Mouse (Mus musculus) lung, postnatal 14 days (tissue): ENCODE results near the gene Mpdz.
A peak's percentile ranks its signal among the peaks of the same experiment; 100 is the strongest.

Source experiments
- DNase-seq: peaks from one replicate; pipeline ENCODE4 v3.0.0; 2021

The Mpdz gene

DNA sequence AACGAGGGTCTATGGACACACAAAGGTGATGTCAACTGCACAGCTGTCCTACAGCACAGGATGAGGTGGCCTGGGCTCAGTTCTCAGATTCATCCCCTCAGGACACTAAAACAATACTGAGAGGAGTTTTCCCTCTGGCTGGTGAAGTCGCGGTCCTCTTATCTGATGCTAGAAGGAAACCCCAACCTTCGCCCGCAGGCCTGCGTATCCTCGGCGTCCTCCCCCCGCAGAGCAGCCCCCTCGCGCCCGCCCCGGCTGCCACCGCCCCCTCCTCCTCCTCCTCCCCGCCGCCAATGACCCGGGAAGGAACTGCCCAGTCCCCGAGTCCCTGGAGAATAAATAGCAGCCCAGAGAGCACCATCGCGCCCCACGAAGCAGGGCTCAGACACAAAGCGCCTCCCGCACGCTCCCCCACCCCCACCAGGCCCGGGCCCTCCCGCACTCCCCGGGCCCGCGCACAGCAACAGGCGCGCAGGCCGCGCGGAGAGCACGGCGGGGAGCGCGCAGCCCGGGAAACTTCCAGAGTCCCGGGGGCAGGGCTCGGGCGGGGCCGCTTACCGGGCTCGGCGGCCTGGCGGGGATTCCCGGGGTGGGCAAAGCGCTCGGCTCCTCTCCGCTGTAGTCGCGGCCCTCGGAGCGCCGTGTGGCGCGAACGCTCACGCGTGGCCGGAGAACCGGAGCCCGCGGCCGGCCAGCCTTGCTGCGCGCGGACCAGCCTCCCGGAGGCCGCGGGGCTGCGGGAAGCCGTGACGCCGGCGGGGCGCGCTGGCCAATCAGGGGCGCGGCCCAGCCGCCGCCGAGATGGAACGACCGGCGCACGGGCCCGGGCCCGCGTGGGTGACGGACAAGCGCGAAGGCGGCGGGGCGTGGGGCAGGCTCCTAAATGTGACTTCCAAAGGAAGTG, at the start of gene Mpdz:
Gene Mpdz, minus strand, starts transcription at position 738 of the 904 bp plus-strand sequence.
- peak; percentile 67 for DNase-seq

DNA sequence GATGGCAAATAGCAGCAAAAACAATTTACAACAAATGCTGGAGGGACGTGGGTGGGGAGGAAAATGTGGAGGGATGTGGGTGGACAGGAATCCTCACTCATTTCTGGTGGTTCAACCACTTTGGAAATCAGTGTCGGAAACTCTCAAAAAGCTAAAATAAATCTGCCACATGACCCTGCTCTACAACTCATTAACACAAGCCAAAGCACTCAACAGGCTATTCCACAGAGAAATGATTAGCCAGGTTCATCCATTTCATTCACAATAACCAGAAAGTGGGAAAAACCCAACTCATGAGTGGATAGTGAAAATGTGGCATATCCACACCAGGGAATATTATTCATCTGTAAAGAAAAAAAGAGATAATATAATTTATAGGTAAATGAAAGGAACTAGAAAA, 47.9 kb upstream of the Mpdz start:
- no peak for DNase-seq

DNA sequence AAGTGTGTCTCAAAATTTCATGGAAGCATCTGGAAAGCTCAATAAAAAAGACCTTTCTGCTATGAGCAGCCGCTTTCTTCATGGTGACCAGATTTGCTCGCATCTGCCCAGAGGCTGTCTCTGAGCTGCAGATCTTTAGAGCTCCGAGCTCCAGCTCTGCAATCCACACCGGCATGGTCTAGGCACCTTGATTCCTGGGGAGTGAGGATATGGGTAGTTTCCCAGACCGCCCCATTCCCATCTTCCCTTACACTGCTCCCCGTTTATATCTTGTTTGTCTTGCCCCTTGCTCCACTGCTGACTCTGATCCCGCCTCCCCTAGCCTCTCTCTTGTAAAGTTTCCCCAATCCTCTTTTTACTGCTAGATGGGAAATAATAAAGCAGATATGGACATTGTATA, 42.0 kb upstream of the Mpdz start:
- DNase-seq, result no peak

DNA sequence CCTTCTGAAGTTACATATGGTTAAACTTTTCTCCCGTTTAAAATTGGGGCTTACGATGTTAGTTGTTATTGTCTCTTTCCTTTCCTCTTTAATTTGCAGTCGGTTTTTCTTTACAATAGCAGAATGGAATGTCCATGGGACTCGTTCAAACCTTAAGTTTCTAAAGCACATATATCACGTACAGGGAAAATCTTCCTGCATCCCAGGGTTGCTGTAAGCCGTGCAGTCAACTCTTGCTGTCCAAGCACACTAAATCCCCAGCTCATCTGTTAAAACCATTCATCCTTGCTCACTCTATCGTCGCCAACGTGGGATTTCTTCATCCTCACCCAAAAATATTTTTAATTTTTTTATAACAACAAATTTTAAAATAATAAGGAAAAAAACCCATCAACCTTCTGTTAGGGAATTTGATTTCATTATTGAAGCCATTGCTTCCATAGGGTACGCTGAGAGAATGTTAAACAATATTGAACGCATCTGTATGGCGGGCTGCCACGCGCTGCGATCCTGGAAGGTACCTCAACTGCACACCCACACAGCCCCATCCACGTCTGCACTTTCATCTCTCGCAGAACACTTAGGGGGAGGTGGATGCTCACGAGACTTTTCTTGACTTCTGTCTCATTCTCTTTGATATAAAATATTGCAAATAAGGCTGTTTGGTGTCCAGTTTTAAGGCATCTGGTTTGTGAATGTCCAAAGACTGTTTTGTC, 41.4 kb upstream of the Mpdz start:
- DNase-seq, result no peak

DNA sequence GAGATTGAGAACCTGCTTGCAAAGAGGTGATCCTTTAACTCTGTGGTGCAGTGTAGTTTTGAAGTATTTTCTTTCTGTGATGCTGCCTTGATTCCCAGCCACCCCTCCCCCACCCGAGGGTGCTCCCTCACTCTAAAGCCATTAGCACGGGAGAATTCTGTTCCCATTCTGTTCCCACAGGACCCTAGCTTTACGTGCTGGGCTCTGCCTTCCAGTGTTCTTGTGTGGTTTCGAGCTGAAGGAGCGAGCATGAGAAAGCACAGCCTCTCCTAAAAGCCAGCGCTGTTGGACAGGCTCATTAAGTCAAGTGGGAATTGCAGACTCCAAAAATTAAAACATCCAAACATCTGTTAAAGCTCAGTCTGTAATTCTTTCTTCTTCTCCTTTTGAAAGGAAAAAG, 40.5 kb upstream of the Mpdz start:
- DNase-seq, result no peak

DNA sequence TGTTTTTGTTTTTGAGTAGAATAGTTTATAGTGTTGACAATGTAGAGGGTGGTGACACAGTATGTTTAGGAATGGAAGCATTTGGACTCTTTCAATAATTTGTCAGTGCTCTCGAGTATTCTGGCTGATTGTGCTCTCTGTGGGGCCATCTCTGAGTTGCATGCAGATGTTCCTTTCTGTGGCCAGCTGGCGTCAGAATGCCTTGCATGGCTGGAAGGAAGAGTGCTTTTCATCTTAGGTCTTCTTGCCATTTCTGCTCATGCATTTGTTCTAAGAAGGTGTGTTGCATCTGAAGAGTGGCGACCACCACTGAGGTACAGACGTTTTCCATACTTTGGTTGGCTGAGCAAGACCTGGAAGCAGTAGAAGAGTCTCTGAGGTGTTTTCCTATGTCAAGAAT, 24.2 kb upstream of the Mpdz start:
- no peak for DNase-seq

DNA sequence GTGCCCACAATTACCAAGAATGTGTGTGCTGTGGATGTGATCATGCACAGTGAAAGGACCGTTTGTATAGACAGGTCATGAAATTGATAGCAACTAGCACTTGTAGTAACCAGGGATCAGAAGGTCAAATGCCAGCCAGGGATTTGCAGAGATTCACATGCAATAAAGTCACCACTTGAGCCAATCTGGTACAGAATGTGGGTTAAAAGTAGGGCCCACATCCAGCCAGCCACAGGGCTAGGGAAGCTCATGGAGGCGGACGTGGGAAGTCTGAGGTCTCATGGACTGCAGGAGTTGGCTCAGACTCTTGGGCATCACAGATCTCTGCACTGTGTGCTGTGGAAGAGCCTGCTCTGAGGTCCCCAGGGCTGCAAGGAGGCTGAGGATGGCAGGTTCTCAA, 22.6 kb upstream of the Mpdz start:
- DNase-seq, result no peak

DNA sequence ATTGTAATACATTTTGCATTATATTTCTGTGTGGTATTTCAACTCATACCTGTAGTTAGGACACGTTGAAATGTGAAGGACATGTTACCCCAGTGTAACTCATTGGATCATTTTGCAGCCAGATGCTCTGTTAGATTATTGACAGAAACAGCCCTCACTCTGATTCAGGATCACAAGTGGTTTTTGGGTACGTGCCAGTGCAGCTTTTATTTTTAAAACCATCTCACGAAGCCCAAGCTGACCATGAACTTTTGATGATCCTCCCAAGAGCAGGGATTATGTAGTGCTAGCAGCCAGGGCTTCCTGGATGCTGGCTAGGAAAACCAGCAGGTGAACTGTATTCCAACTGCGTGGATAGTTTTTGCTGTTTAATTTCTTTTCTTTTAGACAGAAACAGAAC, 19.6 kb upstream of the Mpdz start:
- no peak for DNase-seq

DNA sequence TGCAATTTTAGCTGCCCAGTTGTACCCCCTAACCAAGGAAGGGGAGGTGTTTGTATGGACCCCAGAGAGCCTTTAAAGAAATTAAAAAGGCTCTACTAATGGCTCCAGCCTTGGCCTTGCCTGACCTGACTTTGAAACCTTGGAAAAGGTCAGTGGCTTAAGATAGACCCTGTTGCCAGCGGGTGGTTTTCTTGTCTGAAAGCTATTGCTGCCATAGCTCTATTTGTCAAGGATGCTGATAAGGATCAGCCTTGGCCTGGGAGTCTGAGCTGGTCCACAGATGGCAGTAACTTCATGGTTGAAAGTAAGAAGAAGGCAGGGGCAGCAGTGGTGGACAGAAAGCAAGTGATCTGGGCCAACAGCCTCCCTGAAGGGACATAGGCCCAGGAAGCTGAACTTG, 16.3 kb upstream of the Mpdz start:
- DNase-seq, result no peak

DNA sequence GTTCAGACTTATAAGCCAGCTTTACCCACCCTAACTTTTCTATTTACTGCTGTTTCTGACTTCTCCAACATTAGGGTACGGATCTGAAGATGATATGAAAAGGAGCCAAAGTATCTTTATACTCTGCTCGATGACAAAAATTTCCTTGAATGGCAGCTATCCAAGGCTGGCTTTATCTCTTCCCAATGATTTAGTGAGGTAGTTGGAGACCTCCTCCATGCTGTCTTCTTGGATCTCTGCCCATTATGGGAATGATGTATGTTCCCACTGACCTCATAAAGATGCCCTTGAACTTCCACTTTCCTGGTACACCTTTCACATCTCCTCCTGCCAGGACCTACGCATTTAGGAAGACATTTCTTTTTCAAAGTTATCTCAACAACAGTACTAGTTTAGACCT, 11.2 kb upstream of the Mpdz start:
- DNase-seq, result no peak

DNA sequence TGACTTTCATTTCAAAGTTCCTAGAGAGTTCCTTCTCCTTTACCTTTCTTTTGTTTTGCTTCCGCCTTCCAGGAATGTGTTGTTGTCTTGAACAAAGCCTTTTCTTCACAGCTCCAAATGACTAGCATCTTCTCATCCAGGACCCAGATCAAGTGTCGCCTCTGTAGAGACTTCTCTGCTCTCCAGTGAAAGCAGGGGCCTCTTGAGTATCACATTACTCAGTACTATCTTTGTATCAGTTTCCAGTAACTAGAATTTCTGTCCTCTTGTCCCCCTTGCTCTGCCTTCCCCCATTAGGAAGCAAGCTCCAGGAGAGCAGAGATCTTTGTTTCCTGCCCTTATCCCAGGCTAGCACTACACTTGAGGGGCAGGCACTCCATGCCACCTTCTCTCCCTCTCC, 9.6 kb upstream of the Mpdz start:
- DNase-seq, result no peak

DNA sequence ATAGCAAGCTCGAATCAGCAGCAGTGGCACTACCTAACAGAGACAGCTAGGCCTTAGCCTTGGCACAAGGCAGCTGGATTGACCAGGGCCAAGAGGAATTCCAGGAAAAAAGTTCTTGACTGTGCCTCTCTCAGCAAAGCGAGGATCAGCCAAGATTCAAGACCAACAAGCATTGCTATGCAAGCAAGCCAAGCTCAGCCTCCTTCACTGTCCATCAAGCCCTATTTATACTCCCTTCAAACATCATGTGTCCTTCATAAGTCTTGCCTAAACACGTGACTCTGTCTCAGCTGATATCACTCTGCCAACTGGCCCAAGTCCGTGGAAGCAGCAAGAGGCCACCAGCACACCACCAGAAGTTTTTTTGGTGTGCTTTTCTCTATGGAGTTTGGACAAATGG, 6.8 kb upstream of the Mpdz start:
- DNase-seq, result no peak

DNA sequence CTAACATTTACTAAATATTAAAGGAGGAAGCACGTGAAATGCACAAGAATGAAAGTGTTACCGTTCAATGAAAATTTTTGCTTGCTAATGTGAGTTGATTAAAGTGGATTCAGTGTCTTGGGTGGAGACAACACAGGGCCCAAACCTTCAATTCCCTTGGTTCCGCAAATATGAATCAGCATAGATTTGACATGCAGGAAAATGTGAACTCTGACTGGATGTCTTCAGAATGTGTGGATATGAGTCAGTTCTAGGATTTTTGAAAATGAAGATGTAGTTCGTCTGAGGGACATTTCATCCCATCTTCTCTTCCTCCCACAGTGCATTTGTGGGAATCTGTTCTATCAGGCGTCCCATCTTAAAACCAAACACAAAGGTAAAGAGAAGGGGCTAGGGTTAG, 951 bp upstream of the Mpdz start:
- DNase-seq, result no peak

DNA sequence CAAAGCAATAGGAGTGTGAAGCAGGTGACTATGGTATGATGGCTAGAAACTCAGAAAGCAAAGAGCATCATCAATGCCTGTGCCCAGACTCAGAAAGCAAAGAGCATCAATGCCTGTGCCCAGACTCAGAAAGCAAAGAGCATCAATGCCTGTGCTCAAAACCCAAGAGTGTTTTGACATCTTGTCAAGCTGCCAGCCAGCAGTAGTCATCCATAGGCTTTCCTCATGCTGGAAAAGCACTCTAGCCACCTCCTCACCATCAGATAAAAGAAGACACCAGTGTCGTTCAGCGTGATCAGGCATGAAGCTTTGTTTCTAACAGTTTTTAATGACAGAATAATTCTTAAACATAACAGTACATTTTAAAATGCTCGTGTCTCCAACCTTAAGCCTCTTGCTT, 8.7 kb downstream of the Mpdz start:
- no peak for DNase-seq

DNA sequence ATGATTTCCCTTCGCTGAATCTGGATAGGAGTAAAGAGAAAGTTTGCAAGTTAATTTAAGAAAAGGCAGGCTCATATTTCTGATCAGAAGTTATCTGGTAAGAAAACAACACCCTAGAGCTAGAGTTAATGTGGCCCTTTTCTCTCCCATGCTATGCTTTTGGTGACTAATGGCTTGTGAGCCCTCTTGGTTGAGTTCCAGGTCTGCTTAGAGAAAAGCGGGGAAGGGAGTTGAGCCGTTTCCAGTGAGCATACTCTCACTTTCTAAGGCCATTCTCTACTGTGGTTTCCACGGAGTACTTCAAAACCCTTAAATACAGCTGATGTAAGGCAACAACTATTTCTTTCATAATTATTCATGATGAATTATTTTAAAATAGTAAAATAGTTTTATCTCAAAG, 11.8 kb downstream of the Mpdz start:
- no peak for DNase-seq

DNA sequence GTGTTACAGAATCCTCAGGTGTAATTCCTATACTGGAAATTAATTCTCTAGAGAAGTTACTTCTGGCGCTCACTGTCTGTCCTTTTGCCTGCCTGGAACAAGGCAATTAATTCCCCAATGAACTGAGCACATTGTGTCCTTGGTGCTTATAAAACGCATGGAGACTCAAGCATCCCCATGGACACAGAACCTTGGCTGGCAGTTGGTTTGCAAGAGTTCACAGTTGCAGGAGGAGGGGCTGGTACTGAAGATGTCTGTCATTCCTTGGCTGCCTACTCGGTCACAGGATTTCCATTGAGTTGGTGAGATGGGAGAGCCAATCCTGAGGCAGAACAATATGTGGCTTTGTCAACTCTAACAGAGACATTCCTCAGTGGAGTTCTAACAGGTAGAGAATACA, 12.5 kb downstream of the Mpdz start:
- peak; percentile 21 for DNase-seq

DNA sequence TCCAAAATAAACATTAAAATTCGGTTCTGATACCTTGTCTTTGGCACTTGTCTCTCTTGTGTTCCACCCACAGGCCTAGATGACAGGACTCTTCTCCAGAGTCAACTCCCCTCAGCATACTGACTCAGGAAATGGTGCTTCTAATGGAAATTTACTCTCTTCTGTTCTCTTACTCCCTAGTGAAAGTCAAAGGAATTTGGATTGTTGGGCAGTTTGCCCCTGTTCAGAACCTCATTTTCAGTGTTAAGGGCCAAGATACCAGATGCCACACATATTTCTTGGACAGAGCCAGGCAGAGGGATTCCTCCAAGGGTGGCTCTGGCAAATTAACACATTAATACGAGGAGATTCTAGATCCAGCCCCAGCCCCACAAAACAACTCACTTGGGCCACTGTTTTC, 12.9 kb downstream of the Mpdz start:
- DNase-seq, result peak; percentile 11

DNA sequence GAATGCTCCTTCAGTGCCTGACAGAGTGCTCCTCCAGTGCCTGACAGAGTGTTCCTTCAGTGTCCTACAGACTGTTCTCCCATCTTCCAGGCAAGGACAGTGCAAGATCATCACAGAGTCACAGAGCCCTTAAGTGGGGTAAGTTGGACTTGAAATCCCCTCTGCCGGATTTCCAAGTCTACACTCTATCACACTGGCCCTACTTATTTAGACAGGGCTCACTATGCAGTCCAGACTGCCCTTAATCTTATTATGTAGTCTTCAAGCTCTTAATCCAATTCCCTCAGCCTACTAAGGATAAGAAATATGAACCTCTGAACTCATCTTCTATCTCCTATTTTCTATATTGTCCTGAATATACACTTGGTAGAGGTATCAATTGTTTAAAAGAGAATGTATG, 19.1 kb downstream of the Mpdz start:
- DNase-seq, result no peak

DNA sequence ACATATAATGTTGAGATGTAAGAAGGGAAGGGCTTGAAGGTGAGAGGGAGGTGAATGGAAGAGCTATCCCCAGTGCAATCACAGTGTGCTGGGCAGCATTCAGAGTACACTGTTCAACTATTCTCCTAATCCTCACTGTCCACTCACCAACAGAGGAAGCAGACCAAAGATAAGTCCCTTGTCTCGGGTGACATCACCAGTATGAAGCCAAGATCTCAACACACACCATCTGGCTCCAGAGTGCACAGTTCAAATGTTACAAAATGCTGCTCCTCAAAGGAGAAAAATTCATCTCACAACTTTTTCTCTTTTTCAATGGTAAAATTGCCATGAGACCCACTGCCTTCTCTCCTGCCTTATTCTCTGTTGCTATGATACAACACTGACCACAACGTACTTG, 21.0 kb downstream of the Mpdz start:
- no peak for DNase-seq

DNA sequence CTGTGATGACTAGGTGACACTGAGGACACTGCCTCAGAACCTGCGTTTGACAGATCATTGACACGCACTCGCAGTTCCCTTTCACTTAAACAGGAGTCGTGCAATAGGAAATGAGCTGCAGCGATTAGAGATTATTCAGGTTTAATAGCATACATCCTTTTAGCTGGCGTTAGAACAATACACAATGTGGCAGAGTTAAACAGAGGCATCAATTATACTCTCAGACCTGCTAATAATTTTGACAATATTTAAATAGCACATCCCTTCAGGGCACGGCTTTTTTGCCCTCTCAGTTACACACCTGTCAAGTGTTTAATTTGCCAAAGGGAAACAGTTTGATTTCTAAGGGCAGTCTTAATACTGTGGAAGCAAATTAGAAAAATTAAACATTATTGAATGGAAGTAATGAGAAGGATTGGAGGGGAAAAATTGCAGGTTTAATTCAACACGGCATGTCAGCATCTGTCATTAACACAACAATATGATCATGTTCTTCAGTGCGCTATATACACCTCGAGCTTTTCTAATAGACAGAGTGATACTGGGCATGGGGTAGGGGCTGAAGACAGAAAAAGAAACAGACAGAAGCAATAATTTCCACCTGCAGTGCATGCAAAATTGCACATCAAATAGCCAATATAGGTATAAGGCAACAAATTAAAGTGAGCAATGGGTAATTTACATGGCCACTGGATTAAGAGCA, 27.1 kb downstream of the Mpdz start:
- DNase-seq, result no peak

DNA sequence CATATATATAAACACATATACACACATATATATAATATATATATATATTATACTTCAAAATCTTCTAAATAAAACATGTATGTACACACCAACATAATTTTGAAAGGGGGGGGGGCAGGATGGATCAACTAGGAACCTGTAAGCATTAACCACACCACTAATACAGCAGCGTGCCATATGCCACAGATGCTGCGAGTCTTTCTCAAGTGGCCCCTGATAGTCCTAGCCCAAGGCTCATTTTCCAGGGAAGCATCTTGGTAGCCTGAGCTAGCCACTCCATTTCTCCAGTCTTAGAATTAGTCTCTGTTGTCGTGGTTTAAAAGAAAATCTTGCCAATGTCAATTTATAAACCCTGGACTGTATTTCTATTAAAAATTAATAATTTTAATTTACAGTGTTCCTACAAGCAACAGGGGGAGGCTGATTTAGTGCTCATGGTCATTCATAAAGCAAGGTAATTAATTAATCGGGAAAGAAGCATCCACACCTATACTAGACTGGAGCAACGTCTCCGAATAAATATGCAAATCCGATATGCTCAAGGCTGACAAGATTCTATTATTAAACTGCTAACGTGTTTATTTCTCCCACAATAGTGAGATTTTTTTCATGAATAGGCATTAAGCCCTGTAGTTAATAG, 27.8 kb downstream of the Mpdz start:
- no peak for DNase-seq

DNA sequence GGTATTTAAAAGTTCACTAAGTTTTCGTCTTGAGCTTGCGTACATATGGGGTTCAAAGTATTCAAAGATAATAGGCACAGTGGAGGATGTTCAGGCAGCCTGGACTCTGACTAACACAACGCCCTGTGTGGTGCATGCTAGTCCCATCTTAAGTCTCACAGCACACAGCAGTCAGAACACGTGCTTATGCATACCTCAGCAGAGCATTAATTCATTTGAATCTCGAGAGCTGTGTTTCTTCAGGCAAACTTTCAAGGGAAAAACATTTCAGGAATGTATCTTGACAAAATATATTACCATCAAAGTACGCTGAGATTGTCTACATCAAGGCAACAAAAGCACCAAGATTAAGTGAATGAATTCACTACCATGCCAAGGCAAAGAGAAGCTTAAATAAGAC, 45.7 kb downstream of the Mpdz start:
- no peak for DNase-seq

DNA sequence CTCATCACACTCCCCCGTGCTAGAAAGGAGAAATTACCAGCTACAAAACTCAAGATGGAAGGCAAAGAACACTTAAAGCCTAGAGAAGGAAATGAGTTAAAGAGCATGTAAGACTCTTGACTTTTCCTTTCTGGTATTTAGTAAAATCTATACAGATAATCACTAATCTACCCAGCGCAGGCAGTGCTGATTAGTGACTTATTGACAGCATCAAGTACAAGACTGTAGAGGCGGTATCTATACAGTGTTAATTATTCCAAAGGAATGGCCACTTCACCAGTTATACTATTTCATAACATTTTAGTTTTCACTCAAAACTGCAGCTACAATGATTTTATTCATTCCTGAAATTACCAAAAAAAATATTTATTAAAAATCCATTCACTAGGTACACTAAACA, 49.7 kb downstream of the Mpdz start:
- DNase-seq, result no peak
